Mouse (Mus musculus) myocyte (in vitro differentiated cells): ENCODE data around the gene Olfr1434.
"Not testable (repeated sequence)": the region's sequence is repeated elsewhere in the genome, so short reads cannot be mapped to it uniquely, and the experiment has no call there.

Source experiments
- E2F4 ChIP-seq: IDR thresholded peaks from one replicate; pipeline ENCODE4 v1.6.1; 2011; ENCODE audit warnings: mild to moderate bottlenecking, control low read depth, moderate library complexity; ENCODE audit not compliant: insufficient read depth
- MAX ChIP-seq: IDR thresholded peaks from one replicate; pipeline ENCODE4 v1.6.1; 2011; ENCODE audit warnings: low read depth, mild to moderate bottlenecking, control low read depth
- MYOD1 ChIP-seq, 3 experiments: IDR thresholded peaks; one replicate each; pipeline ENCODE4 v1.6.1; 2011; ENCODE audit warnings: control low read depth in 2 of 3, low read depth in 2 of 3, mild to moderate bottlenecking in 2 of 3, moderate library complexity in 1 of 3; ENCODE audit not compliant: insufficient read length in 2 of 3, control insufficient read depth in 1 of 3
- POLR2A ChIP-seq: IDR thresholded peaks from one replicate; pipeline ENCODE4 v1.6.1; 2011; ENCODE audit warnings: low read depth, mild to moderate bottlenecking, control low read depth, moderate library complexity; ENCODE audit not compliant: insufficient read length
- POLR2AphosphoS2 ChIP-seq: IDR thresholded peaks from one replicate; pipeline ENCODE4 v1.6.1; 2011; ENCODE audit warnings: low read depth, control low read depth; ENCODE audit not compliant: insufficient read length
- SRF ChIP-seq: IDR thresholded peaks from one replicate; pipeline ENCODE4 v1.6.1; 2011; ENCODE audit warnings: low read depth; ENCODE audit not compliant: control insufficient read depth, insufficient read length
- TCF12 ChIP-seq: IDR thresholded peaks from one replicate; pipeline ENCODE4 v1.6.1; 2011; ENCODE audit warnings: mild to moderate bottlenecking, control low read depth; ENCODE audit not compliant: poor library complexity, insufficient read depth, severe bottlenecking
- TCF3 ChIP-seq: IDR thresholded peaks from one replicate; pipeline ENCODE4 v1.6.1; 2011; ENCODE audit warnings: low read depth, control low read depth; ENCODE audit not compliant: insufficient read length
- USF1 ChIP-seq: IDR thresholded peaks from one replicate; pipeline ENCODE4 v1.6.1; 2011; ENCODE audit warnings: low read depth, mild to moderate bottlenecking, control low read depth, moderate library complexity

DNA sequence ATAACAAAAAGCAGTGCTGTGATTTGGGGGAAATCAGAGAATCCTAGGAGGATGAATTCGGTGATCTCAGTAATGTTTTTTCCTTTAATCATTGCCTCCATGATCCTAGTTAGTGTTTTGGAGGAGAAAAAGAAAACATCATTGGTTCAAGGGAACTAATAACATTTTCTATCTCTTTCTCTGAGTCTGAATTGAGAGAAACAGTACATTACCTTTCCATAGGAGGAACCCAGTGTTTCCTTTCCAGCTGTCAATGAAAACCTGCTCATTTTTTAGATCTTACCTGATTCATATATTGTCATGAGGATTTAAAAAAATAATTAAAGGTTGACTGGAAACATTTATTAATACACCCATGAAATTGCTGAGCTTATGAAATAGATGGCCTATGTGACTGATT is 19.4 kb downstream of the Olfr1434 start, which contains the start of gene Olfr1436:
- not testable (repeated sequence) for TF ChIP-seq MYOD1 (IDR thresholded peaks at IDR 0.05; ENCODE audit: control insufficient read depth in 1 of 3, insufficient read length in 2 of 3, low read depth in 2 of 3); MAX; E2F4; POLR2A; POLR2AphosphoS2; USF1; TCF12; TCF3; SRF
